Mouse (Mus musculus) kidney, postnatal 25 days (tissue): ENCODE results near the gene Mast4.
A peak's percentile ranks its signal among the peaks of the same experiment; 100 is the strongest.

Source experiments
- DNase-seq, 2 experiments: peaks; one replicate each; pipeline ENCODE4 v3.0.0; 2021; ENCODE audit warnings: mixed read lengths in 2 of 2

Mast4 gene

GRCm38 (mm10) chr13:102775506-102775905 lies 558.8 kb downstream of the Mast4 start:
- DNase-seq = peak in 1 of 2 experiments; percentile 57

- DNase-seq = peak; percentile 27 to 45
Observed at GRCm38 (mm10) chr13:102774786-102775201, 559.5 kb downstream of the Mast4 start.

GRCm38 (mm10) chr13:102773169-102773568 lies 561.1 kb downstream of the Mast4 start:
- no peak for DNase-seq

GRCm38 (mm10) chr13:102770194-102770593 lies 564.1 kb downstream of the Mast4 start:
- DNase-seq = peak in 1 of 2 experiments; percentile 36

GRCm38 (mm10) chr13:102768512-102768911 lies 565.8 kb downstream of the Mast4 start:
- no peak for DNase-seq

- DNase-seq = no peak
Observed at GRCm38 (mm10) chr13:102767110-102767509, 567.2 kb downstream of the Mast4 start.

GRCm38 (mm10) chr13:102765216-102765615 lies 569.1 kb downstream of the Mast4 start:
- DNase-seq = no peak

- no peak for DNase-seq
Observed at GRCm38 (mm10) chr13:102764218-102764617, 570.1 kb downstream of the Mast4 start.

GRCm38 (mm10) chr13:102762203-102762602 lies 572.1 kb downstream of the Mast4 start:
- DNase-seq = no peak

GRCm38 (mm10) chr13:102761410-102761809 lies 572.9 kb downstream of the Mast4 start:
- DNase-seq = no peak

GRCm38 (mm10) chr13:102758021-102758420 lies 576.3 kb downstream of the Mast4 start:
- DNase-seq = no peak

GRCm38 (mm10) chr13:102756071-102756470 lies 578.2 kb downstream of the Mast4 start:
- no peak for DNase-seq

GRCm38 (mm10) chr13:102755124-102755523 lies 579.2 kb downstream of the Mast4 start:
- DNase-seq = no peak

GRCm38 (mm10) chr13:102753714-102754556 lies 580.4 kb downstream of the Mast4 start:
- no peak for DNase-seq

- DNase-seq = no peak
Observed at GRCm38 (mm10) chr13:102749891-102750290, 584.4 kb downstream of the Mast4 start.

- no peak for DNase-seq
Observed at GRCm38 (mm10) chr13:102749194-102749593, 585.1 kb downstream of the Mast4 start.

- no peak for DNase-seq
Observed at GRCm38 (mm10) chr13:102746803-102747561, 587.3 kb downstream of the Mast4 start.

GRCm38 (mm10) chr13:102745626-102746342 lies 588.5 kb downstream of the Mast4 start:
- no peak for DNase-seq

GRCm38 (mm10) chr13:102745270-102745600 lies 589.1 kb downstream of the Mast4 start:
- DNase-seq = no peak

- DNase-seq = peak; percentile 53 to 75
Observed at GRCm38 (mm10) chr13:102744481-102745269, 589.6 kb downstream of the Mast4 start.

GRCm38 (mm10) chr13:102739720-102740535 lies 594.4 kb downstream of the Mast4 start:
- no peak for DNase-seq

GRCm38 (mm10) chr13:102737811-102738210 lies 596.5 kb downstream of the Mast4 start:
- DNase-seq = no peak
